Mouse (Mus musculus) testis, adult 2 months (tissue): ENCODE measurements around the gene Amotl1. TPM values are rescaled to one million over a fixed set of nuclear protein-coding genes. Genes with fewer than 3 reads are reported as not detected.
A peak's percentile ranks its signal among the peaks of the same experiment; 100 is the strongest.

Experiments
- H3K27ac ChIP-seq: fragments of 200-500 bp; 2 replicates; pipeline ENCODE4 v1.5.1; 2012; ENCODE audit warnings: low read depth, low read length; ENCODE audit not compliant: control insufficient read depth, insufficient read depth
- H3K27me3 ChIP-seq: fragments of 200-500 bp; 2 replicates; pipeline ENCODE4 v1.6.1; 2012; ENCODE audit warnings: mild to moderate bottlenecking, low read length, moderate library complexity; ENCODE audit not compliant: control insufficient read depth, insufficient read depth
- H3K36me3 ChIP-seq: fragments of 200-500 bp; 2 replicates; pipeline ENCODE4 v1.6.1; 2012; ENCODE audit warnings: mild to moderate bottlenecking, low read length; ENCODE audit not compliant: control insufficient read depth, insufficient read depth
- H3K4me1 ChIP-seq: fragments of 200-500 bp; 2 replicates; pipeline ENCODE4 v1.6.1; 2012; ENCODE audit warnings: low read length; ENCODE audit not compliant: control insufficient read depth, insufficient read depth
- H3K4me3 ChIP-seq: fragments of 200-500 bp; 2 replicates; pipeline ENCODE4 v1.5.1; 2012; ENCODE audit warnings: low read depth, mild to moderate bottlenecking, low read length, moderate library complexity, mixed read lengths; ENCODE audit not compliant: control insufficient read depth
- CTCF ChIP-seq: fragments of 200-500 bp; IDR thresholded peaks from 2 replicates; pipeline ENCODE4 v1.5.1; 2012; ENCODE audit warnings: low read depth, mild to moderate bottlenecking, inconsistent platforms, low read length, moderate library complexity; ENCODE audit not compliant: control insufficient read depth, insufficient read depth, insufficient replicate concordance
- POLR2A ChIP-seq: fragments of 200-500 bp; IDR thresholded peaks from 2 replicates; pipeline ENCODE4 v1.6.1; 2012; ENCODE audit warnings: low read depth, mild to moderate bottlenecking, inconsistent platforms, low read length, moderate library complexity; ENCODE audit not compliant: control insufficient read depth
- polyA plus RNA-seq: library from polyadenylated mRNA; depleted of rRNA; stranded (reverse); fragments of >200 nt; gene quantifications from 2 replicates; pipeline ENCODE4 v1.2.3, GENCODE M21; 2012

Gene Amotl1
- polyA plus RNA-seq, 1 experiment = 43.2 TPM

- Histone ChIP-seq H3K36me3 (no peaks in the 10 kb centered on the region), H3K27me3 (no peaks in the 10 kb centered on the region), H3K4me3 (no peak overlapping the region; the same call in 1 of the 2 replicates), H3K27ac (no peak overlapping the region; the same call in 1 of the 2 replicates), H3K4me1 (no peaks in the 10 kb centered on the region; the same call in 1 of the 2 replicates)
- TF ChIP-seq CTCF (no peak), POLR2A (no peak)
Observed at GRCm38 (mm10) chr9:14544034-14544757, 100.7 kb downstream of the Amotl1 start.

GRCm38 (mm10) chr9:14534833-14535456, 109.9 kb downstream of the Amotl1 start:
- Histone ChIP-seq H3K4me1 (peaks cover 3% of the 10 kb centered on the region), H3K4me3 (no peak overlapping the region), H3K36me3 (no peaks in the 10 kb centered on the region), H3K27ac (no peak overlapping the region), H3K27me3 (no peaks in the 10 kb centered on the region)
- TF ChIP-seq POLR2A = no peak
- no peak for TF ChIP-seq CTCF

GRCm38 (mm10) chr9:14533659-14534058, 111.2 kb downstream of the Amotl1 start:
- TF ChIP-seq CTCF = no peak
- no peak for TF ChIP-seq POLR2A
- H3K27ac ChIP-seq = no peak overlapping the region
- no peaks in the 10 kb centered on the region for H3K36me3 ChIP-seq
- H3K4me1 ChIP-seq = peaks cover 3% of the 10 kb centered on the region
- H3K27me3 ChIP-seq = no peaks in the 10 kb centered on the region
- H3K4me3 ChIP-seq = no peak overlapping the region

- Histone ChIP-seq H3K27me3 (no peaks in the 10 kb centered on the region), H3K4me3 (no peak overlapping the region), H3K4me1 (peaks cover 3% of the 10 kb centered on the region), H3K27ac (no peak overlapping the region), H3K36me3 (no peaks in the 10 kb centered on the region)
- TF ChIP-seq CTCF (no peak), POLR2A (no peak)
Observed at GRCm38 (mm10) chr9:14532283-14532682, 112.6 kb downstream of the Amotl1 start.

- peaks cover 3% of the 10 kb centered on the region for H3K4me1 ChIP-seq
- H3K4me3 ChIP-seq = no peak overlapping the region
- TF ChIP-seq POLR2A (no peak), CTCF (no peak)
- no peaks in the 10 kb centered on the region for H3K27me3 ChIP-seq
- H3K27ac ChIP-seq = no peak overlapping the region
- no peaks in the 10 kb centered on the region for H3K36me3 ChIP-seq
Observed at GRCm38 (mm10) chr9:14530004-14530403, 114.9 kb downstream of the Amotl1 start.

GRCm38 (mm10) chr9:14523408-14524043, 121.3 kb downstream of the Amotl1 start:
- H3K36me3 ChIP-seq = no peaks in the 10 kb centered on the region
- peaks cover 6% of the 10 kb centered on the region for H3K4me1 ChIP-seq
- no peak overlapping the region for H3K27ac ChIP-seq
- H3K4me3 ChIP-seq = no peak overlapping the region
- TF ChIP-seq POLR2A (no peak), CTCF (peak; percentile 60; the same call in 1 of the 2 replicates)
- H3K27me3 ChIP-seq = no peaks in the 10 kb centered on the region

- Histone ChIP-seq H3K4me1 (peaks cover 6% of the 10 kb centered on the region), H3K27ac (no peak overlapping the region), H3K4me3 (no peak overlapping the region), H3K27me3 (no peaks in the 10 kb centered on the region), H3K36me3 (no peaks in the 10 kb centered on the region)
- TF ChIP-seq CTCF = no peak
- TF ChIP-seq POLR2A = no peak
Observed at GRCm38 (mm10) chr9:14521695-14522094, 123.2 kb downstream of the Amotl1 start.
